Mouse (Mus musculus): Measurements from ENCODE around the gene Bod1l. TPM values are rescaled to one million over a fixed set of nuclear protein-coding genes. Genes with fewer than 3 reads are reported as not detected.

The Bod1l gene
- total RNA-seq (2021), result 10 to 100 TPM; 12.0 to 15.6 TPM
- long read RNA-seq, experiment 1, partial matches to known transcripts, result 0 of 3 reads
- long read RNA-seq, experiment 1, other reads (novel, unspliced or antisense), result 3 of 3 reads
- long read RNA-seq, experiment 2, partial matches to known transcripts, result 5 of 7 reads
- long read RNA-seq, experiment 2, other reads (novel, unspliced or antisense), result 2 of 7 reads

GRCm38 (mm10) chr5:41844147-41844529, at the start of gene Bod1l:
Gene Bod1l, minus strand, starts transcription at chr5:41844315.
- DNase-seq, result peak; percentile 95
- intact Hi-C loops (cut with DNase I), result no loop called here

- DNase-seq, result no peak
- intact Hi-C loops (cut with DNase I), result no loop called here
Observed at GRCm38 (mm10) chr5:41893351-41893750, 49.2 kb upstream of the Bod1l start.

GRCm38 (mm10) chr5:41890871-41891270, 46.8 kb upstream of the Bod1l start:
- intact Hi-C loops (cut with DNase I), result no loop called here
- no peak for DNase-seq

GRCm38 (mm10) chr5:41889245-41889849, 45.2 kb upstream of the Bod1l start:
- intact Hi-C loops (cut with DNase I), result no loop called here
- DNase-seq, result no peak

GRCm38 (mm10) chr5:41888834-41889233, 44.7 kb upstream of the Bod1l start:
- no peak for DNase-seq
- intact Hi-C loops (cut with DNase I), result no loop called here

- intact Hi-C loops (cut with DNase I), result no loop called here
- peak in 1 of 2 experiments; percentile 17 for DNase-seq
Observed at GRCm38 (mm10) chr5:41887738-41888137, 43.6 kb upstream of the Bod1l start.

GRCm38 (mm10) chr5:41884563-41884962, 40.4 kb upstream of the Bod1l start:
- no peak for DNase-seq
- intact Hi-C loops (cut with DNase I), result no loop called here

- no peak for DNase-seq
- intact Hi-C loops (cut with DNase I), result no loop called here
Observed at GRCm38 (mm10) chr5:41871164-41871563, 27.0 kb upstream of the Bod1l start.

GRCm38 (mm10) chr5:41855781-41856180, 11.7 kb upstream of the Bod1l start:
- intact Hi-C loops (cut with DNase I), result no loop called here
- DNase-seq, result no peak

GRCm38 (mm10) chr5:41845558-41845937, 1.4 kb upstream of the Bod1l start:
- intact Hi-C loops (cut with DNase I), result no loop called here
- DNase-seq, result no peak

- intact Hi-C loops (cut with DNase I), result no loop called here
- peak in 1 of 2 experiments; percentile 16 for DNase-seq
Observed at GRCm38 (mm10) chr5:41844820-41845557, 874 bp upstream of the Bod1l start.

- peak in 1 of 2 experiments; percentile 12 for DNase-seq
Observed at GRCm38 (mm10) chr5:41843419-41844146, 532 bp downstream of the Bod1l start.

GRCm38 (mm10) chr5:41842681-41843080, 1.4 kb downstream of the Bod1l start:
- DNase-seq, result no peak
- intact Hi-C loops (cut with DNase I), result no loop called here

More at GRCm38 (mm10) chr5:41843419-41844146, 532 bp downstream of the Bod1l start:
- intact Hi-C loops (cut with DNase I), result no loop called here

- DNase-seq, result no peak
- intact Hi-C loops (cut with DNase I), result no loop called here
Observed at GRCm38 (mm10) chr5:41841735-41842134, 2.4 kb downstream of the Bod1l start.

- intact Hi-C loops (cut with DNase I), result no loop called here
- no peak for DNase-seq
Observed at GRCm38 (mm10) chr5:41830100-41830499, 14.0 kb downstream of the Bod1l start.

GRCm38 (mm10) chr5:41821158-41821557, 23.0 kb downstream of the Bod1l start:
- no peak for DNase-seq
- intact Hi-C loops (cut with DNase I), result no loop called here

GRCm38 (mm10) chr5:41820530-41820929, 23.6 kb downstream of the Bod1l start:
- intact Hi-C loops (cut with DNase I), result no loop called here
- no peak for DNase-seq

GRCm38 (mm10) chr5:41812516-41812915, 31.6 kb downstream of the Bod1l start:
- intact Hi-C loops (cut with DNase I), result no loop called here

GRCm38 (mm10) chr5:41811279-41811678, 32.8 kb downstream of the Bod1l start:
- intact Hi-C loops (cut with DNase I), result no loop called here
- DNase-seq, result no peak

More at GRCm38 (mm10) chr5:41812516-41812915, 31.6 kb downstream of the Bod1l start:
- DNase-seq, result no peak

GRCm38 (mm10) chr5:41807383-41807782, 36.7 kb downstream of the Bod1l start:
- no peak for DNase-seq
- intact Hi-C loops (cut with DNase I), result no loop called here

- no peak for DNase-seq
- intact Hi-C loops (cut with DNase I), result no loop called here
Observed at GRCm38 (mm10) chr5:41806176-41806575, 37.9 kb downstream of the Bod1l start.

All from gastrocnemius, postnatal 36 days (tissue).